Mouse (Mus musculus) brain, adult 2 months (tissue): ENCODE data around the gene Fam57b.

Source experiments
- DNase-seq: peaks from one replicate; pipeline ENCODE4 v3.0.0; 2011; ENCODE audit warnings: low read depth, low spot score

Gene Fam57b

GRCm38 (mm10) chr7:126870520-126870891 lies 73.0 kb downstream of the Fam57b start:
- DNase-seq, result no peak

- no peak for DNase-seq
Measured at GRCm38 (mm10) chr7:126877239-126877638, 79.8 kb downstream of the Fam57b start.
